Mouse (Mus musculus) frontal cortex, postnatal 10 days (tissue): ENCODE results near the gene Gm16506.
"Not testable (repeated sequence)": the region's sequence is repeated elsewhere in the genome, so short reads cannot be mapped to it uniquely, and the experiment has no call there.

Experiments used
- DNase-seq, 2 experiments: peaks; one replicate each; pipeline ENCODE4 v3.0.0; 2022; ENCODE audit warnings: low spot score in 2 of 2, mixed read lengths in 1 of 2

The Gm16506 gene

GRCm38 (mm10) chr14:43727385-43727784 lies at the start of gene Gm16506:
Gene Gm16506 (minus strand): TSS chr14:43727485.
- DNase-seq, result not testable (repeated sequence)

- DNase-seq, result not testable (repeated sequence)
Measured at GRCm38 (mm10) chr14:43747566-43747965, 20.3 kb upstream of the Gm16506 start, which contains the start of gene Gm6526. Gene Gm6526 (plus strand): TSS chr14:43747866.

GRCm38 (mm10) chr14:43697621-43698020 lies 29.7 kb downstream of the Gm16506 start, which contains the start of gene Gm7324:
Gene Gm7324 (plus strand): TSS chr14:43697828.
- DNase-seq, result not testable (repeated sequence)

GRCm38 (mm10) chr14:43677099-43677498 lies 50.2 kb downstream of the Gm16506 start, which contains the start of gene Gm8165:
Gene Gm8165 (minus strand): TSS chr14:43677199.
- not testable (repeated sequence) for DNase-seq
